Mouse (Mus musculus) lung, adult 2 months (tissue): ENCODE measurements around the gene Nelfe.

Experiments
- CTCF ChIP-seq: fragments of 200-500 bp; IDR thresholded peaks from 2 replicates; pipeline ENCODE4 v1.5.1; 2011; ENCODE audit warnings: mild to moderate bottlenecking, low read length, control low read depth; ENCODE audit not compliant: insufficient read depth
- POLR2A ChIP-seq: fragments of 200-500 bp; IDR thresholded peaks from 2 replicates; pipeline ENCODE4 v1.6.1; 2011; ENCODE audit warnings: low read depth, mild to moderate bottlenecking, control low read depth, low read length, borderline replicate concordance; ENCODE audit errors: extremely low read depth

- TF ChIP-seq CTCF = no peak
- TF ChIP-seq POLR2A = 0 out of 2 replicates have a peak, but pooled peaks have one; percentile 13
Observed at GRCm38 (mm10) chr17:34899053-34899889, 49.1 kb downstream of the Nelfe start.
